Mouse (Mus musculus) intestine, postnatal 0 days (tissue): Measurements from ENCODE around the gene Rasgef1a. TPM values are rescaled to one million over a fixed set of nuclear protein-coding genes. Genes with fewer than 3 reads are reported as not detected.

Experiments
- ATAC-seq: fragments of 200-750 bp; cut with Nextera tagmentation; 2 replicates; pipeline ENCODE4 v1.8.0; 2017; ENCODE audit warnings: mild to moderate bottlenecking, moderate TSS enrichment, moderate library complexity
- H3K27ac ChIP-seq: fragments of 300-500 bp; sonication (generic); 2 replicates; pipeline ENCODE4 v1.5.1; 2014; ENCODE audit warnings: mild to moderate bottlenecking, low read depth, low read length, moderate library complexity
- H3K27me3 ChIP-seq: fragments of 300-500 bp; sonication (generic); replicated peaks from 2 replicates; pipeline ENCODE4 v1.6.1; 2014; ENCODE audit warnings: low read length, mixed read lengths; ENCODE audit not compliant: control insufficient read depth, insufficient read depth
- H3K36me3 ChIP-seq: fragments of 300-500 bp; sonication (generic); 2 replicates; pipeline ENCODE4 v1.6.1; 2014; ENCODE audit warnings: mild to moderate bottlenecking, moderate library complexity; ENCODE audit not compliant: control insufficient read depth, insufficient read depth
- H3K4me1 ChIP-seq: fragments of 300-500 bp; sonication (generic); replicated peaks from 2 replicates; pipeline ENCODE4 v1.6.1; 2014; ENCODE audit warnings: antibody characterized with exemption, low read length, mixed read lengths; ENCODE audit not compliant: control insufficient read depth, insufficient read depth
- H3K4me2 ChIP-seq: fragments of 300-500 bp; sonication (generic); replicated peaks from 2 replicates; pipeline ENCODE4 v1.6.1; 2014; ENCODE audit warnings: low read depth, mild to moderate bottlenecking, moderate library complexity
- H3K4me3 ChIP-seq: fragments of 300-500 bp; sonication (generic); 2 replicates; pipeline ENCODE4 v1.5.1; 2014; ENCODE audit warnings: low read depth, low read length
- H3K9ac ChIP-seq: fragments of 300-500 bp; sonication (generic); 2 replicates; pipeline ENCODE4 v1.6.1; 2014; ENCODE audit warnings: mild to moderate bottlenecking, low read depth, low read length
- H3K9me3 ChIP-seq: fragments of 300-500 bp; sonication (generic); 2 replicates; pipeline ENCODE4 v1.6.1; 2016; ENCODE audit warnings: mixed run types; ENCODE audit not compliant: control insufficient read depth
- CTCF ChIP-seq: sonication (generic); IDR thresholded peaks from 2 replicates; pipeline ENCODE4 v1.5.1; 2016; ENCODE audit warnings: low read depth, mild to moderate bottlenecking, control low read depth, antibody characterized with exemption, moderate library complexity
- WGBS: fragments of 180-500 bp; shearing (Covaris S2); extraction: QIAGEN DNeasy Blood & Tissue Kit; methylation state at CpG from one replicate; pipeline ENCODE4 v1.1.7; 2014; 5-methylcytosine and 5-hydroxymethylcytosine counted together
- polyA plus RNA-seq: library from polyadenylated mRNA; unstranded; fragments of >200 nt; fragmentation: Nextera tagmentation; extraction: Ambion mirVana; gene quantifications from 2 replicates; pipeline ENCODE4 v1.2.1, GENCODE M21; 2015

The Rasgef1a gene
- polyA plus RNA-seq, 1 experiment from 2014 or later, result 0.25 TPM

DNA sequence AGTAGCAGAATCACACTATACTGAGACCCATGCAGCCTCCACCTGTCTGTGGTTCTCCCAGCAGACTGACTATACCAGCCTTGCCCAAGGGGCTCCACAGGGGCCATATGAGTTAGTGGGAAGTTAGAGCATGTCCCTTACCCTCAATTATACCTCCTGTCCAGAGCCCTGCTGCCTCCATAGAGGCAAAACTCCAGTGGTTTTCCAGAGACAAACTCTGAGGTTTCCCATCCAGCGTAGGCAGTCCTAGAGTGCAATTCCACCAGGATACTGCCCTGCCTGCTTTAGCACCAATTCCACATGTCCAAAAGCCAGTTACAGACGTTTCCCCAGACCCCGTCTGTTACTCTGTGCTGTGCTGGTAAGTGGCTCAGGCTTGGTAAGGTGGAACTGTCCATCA is 68.1 kb downstream of the Rasgef1a start:
- Histone ChIP-seq H3K4me2 (no peak overlapping the region), H3K36me3 (no peaks in the 10 kb centered on the region), H3K27ac (no peak overlapping the region), H3K27me3 (no peaks in the 10 kb centered on the region), H3K4me3 (no peak overlapping the region), H3K4me1 (no peaks in the 10 kb centered on the region), H3K9ac (no peak overlapping the region), H3K9me3 (no peaks in the 10 kb centered on the region)
- no peak for TF ChIP-seq CTCF
- ATAC-seq, result no peak
- 68% methylated on average over 3 of the region's 3 CpGs for WGBS

DNA sequence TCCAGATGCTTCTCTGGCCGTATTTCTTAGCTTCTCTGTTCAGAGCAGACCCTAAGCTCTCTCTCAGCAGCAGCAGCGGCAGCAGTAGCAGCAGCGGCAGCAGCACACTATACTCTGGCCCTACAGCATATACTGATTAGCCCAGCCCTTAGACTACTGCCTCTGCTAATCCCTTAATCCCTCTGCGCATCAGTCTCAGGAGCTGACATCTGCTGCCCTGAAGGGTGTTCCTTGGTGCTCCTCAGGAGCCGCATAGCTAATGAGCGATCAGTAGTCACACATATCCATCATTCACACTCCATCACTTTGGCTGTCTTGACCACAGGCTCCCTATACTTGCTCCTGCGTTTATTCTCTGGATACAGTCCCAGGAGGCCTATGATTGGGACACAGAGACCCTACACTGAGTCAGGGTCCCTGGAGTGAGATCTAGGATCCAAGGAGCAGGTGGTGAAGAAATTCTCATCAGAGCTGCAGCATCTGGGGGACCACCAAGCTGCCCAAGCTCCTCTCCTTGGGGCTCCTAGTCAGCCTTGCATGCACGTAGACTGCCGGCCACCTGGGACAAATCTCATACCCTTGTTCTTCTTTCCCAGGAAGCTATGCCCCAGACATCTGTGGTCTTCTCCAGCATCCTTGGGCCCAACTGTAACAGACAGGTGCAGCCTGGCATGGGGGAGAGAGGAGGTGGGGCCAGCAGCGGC is 68.7 kb downstream of the Rasgef1a start:
- no peak overlapping the region for H3K4me2 ChIP-seq
- no peak overlapping the region for H3K27ac ChIP-seq
- no peaks in the 10 kb centered on the region for H3K4me1 ChIP-seq
- no peaks in the 10 kb centered on the region for H3K9me3 ChIP-seq
- no peaks in the 10 kb centered on the region for H3K27me3 ChIP-seq
- TF ChIP-seq CTCF, result no peak
- 68% methylated on average over 10 of the region's 10 CpGs for WGBS
- H3K9ac ChIP-seq, result no peak overlapping the region
- no peak for ATAC-seq
- no peaks in the 10 kb centered on the region for H3K36me3 ChIP-seq
- no peak overlapping the region for H3K4me3 ChIP-seq

DNA sequence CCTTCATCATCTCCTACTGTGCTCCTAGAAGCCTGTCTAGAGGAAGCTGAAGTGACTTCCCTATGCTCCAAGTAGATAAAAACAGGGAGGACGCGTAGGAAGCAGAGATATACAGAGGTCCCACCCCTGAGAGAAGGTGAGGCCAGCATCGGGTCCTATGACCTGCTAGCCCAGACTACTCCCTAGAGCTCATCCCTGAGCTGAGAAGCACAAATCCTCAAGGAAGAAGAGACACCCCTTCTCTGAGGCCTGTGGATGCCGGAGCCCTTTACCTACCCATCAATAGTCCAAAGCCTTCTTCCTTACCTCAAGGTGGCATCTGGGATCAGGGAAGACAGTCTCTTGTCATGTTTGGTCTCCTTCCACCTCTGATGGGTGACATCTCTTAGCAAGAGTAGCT is 69.5 kb downstream of the Rasgef1a start:
- WGBS, result 87% methylated on average over 4 of the region's 4 CpGs

DNA sequence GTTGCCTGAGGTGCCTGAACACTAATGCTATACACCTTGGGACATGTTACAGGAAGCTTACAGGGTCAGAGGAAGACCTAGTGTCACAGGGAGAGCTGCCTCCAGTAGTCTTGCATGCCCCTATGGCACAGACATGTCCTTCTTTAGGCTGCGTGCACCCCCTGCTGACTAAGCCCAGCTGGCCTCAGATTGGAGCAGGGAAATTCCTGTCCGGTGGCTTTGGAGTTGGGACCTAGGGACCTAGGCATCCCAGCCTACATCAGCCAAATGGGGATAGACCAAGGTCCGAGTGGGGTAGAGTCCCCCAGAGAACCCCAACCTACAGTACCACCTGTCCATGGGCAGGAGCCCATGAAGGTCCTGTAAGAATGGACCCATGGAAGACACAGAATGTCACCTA is 71.1 kb downstream of the Rasgef1a start:
- H3K9me3 ChIP-seq, result no peaks in the 10 kb centered on the region
- H3K4me3 ChIP-seq, result no peak overlapping the region
- no peak overlapping the region for H3K27ac ChIP-seq
- no peaks in the 10 kb centered on the region for H3K4me1 ChIP-seq
- H3K9ac ChIP-seq, result no peak overlapping the region
- no peaks in the 10 kb centered on the region for H3K27me3 ChIP-seq
- H3K36me3 ChIP-seq, result no peaks in the 10 kb centered on the region
- TF ChIP-seq CTCF, result no peak
- no peak for ATAC-seq
- WGBS, result 75% methylated on average over 3 of the region's 3 CpGs
- no peak overlapping the region for H3K4me2 ChIP-seq

More for the DNA sequence above, 69.5 kb downstream of the Rasgef1a start:
- H3K9me3 ChIP-seq, result no peaks in the 10 kb centered on the region
- no peaks in the 10 kb centered on the region for H3K4me1 ChIP-seq
- H3K27me3 ChIP-seq, result no peaks in the 10 kb centered on the region
- H3K4me2 ChIP-seq, result no peak overlapping the region
- no peak for ATAC-seq
- H3K9ac ChIP-seq, result no peak overlapping the region
- H3K4me3 ChIP-seq, result no peak overlapping the region
- no peak overlapping the region for H3K27ac ChIP-seq
- H3K36me3 ChIP-seq, result no peaks in the 10 kb centered on the region
- no peak for TF ChIP-seq CTCF

- Histone ChIP-seq H3K9ac (no peak overlapping the region), H3K4me2 (no peak overlapping the region), H3K9me3 (no peaks in the 10 kb centered on the region), H3K27ac (no peak overlapping the region), H3K27me3 (no peaks in the 10 kb centered on the region), H3K4me1 (no peaks in the 10 kb centered on the region), H3K36me3 (no peaks in the 10 kb centered on the region), H3K4me3 (no peak overlapping the region)
- no peak for TF ChIP-seq CTCF
- WGBS, result 62% methylated on average over 6 of the region's 6 CpGs
- ATAC-seq, result no peak
Observed at GRCm38 (mm10) chr6:118083608-118084007, 72.4 kb downstream of the Rasgef1a start.

DNA sequence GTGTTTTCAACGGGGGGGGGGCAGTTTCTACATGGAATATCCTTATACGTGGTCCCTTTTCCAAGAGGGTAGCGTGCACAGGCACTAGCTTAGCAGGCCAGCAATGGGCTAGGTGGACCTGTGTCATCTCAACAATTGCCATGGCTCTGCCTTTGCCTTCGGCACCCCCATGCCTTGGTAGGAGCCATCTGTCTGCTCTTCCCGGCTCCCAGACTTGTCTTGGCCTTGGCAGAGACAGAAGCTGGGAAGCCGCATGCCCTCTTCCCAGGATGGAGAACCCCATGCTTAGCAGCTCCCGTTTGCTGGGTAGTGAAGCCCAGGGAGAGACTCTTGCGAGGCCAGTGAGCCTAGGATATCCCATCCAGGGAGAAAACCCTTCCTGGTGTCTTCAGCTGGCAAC is 73.4 kb downstream of the Rasgef1a start:
- Histone ChIP-seq H3K4me3 (no peak overlapping the region), H3K36me3 (no peaks in the 10 kb centered on the region), H3K4me1 (no peaks in the 10 kb centered on the region), H3K27ac (no peak overlapping the region), H3K9ac (no peak overlapping the region), H3K4me2 (no peak overlapping the region), H3K9me3 (no peaks in the 10 kb centered on the region), H3K27me3 (no peaks in the 10 kb centered on the region)
- no peak for TF ChIP-seq CTCF
- 85% methylated on average over 8 of the region's 8 CpGs for WGBS
- ATAC-seq, result no peak
